Mouse (Mus musculus) embryonic facial prominence, embryonic 12.5 days (tissue): ENCODE results near the gene Foxj2. TPM values are rescaled to one million over a fixed set of nuclear protein-coding genes. Genes with fewer than 3 reads are reported as not detected.

Experiments used
- ATAC-seq: fragments of 200-750 bp; cut with Nextera tagmentation; 2 replicates; pipeline ENCODE4 v1.8.0; 2017; ENCODE audit not compliant: insufficient number of reproducible peaks, insufficient read depth, low FRiP score, low TSS enrichment
- H3K27ac ChIP-seq: fragments of 300-500 bp; sonication (generic); 2 replicates; pipeline ENCODE4 v1.5.1; 2016; ENCODE audit warnings: mild to moderate bottlenecking
- H3K27me3 ChIP-seq: fragments of 300-500 bp; sonication (generic); 2 replicates; pipeline ENCODE4 v1.6.1; 2016; ENCODE audit warnings: mild to moderate bottlenecking, moderate library complexity
- H3K36me3 ChIP-seq: fragments of 300-500 bp; sonication (generic); 2 replicates; pipeline ENCODE4 v1.6.1; 2016; ENCODE audit warnings: mild to moderate bottlenecking
- H3K4me1 ChIP-seq: fragments of 300-500 bp; sonication (generic); 2 replicates; pipeline ENCODE4 v1.6.1; 2016
- H3K4me2 ChIP-seq: fragments of 300-500 bp; sonication (generic); replicated peaks from 2 replicates; pipeline ENCODE4 v1.6.1; 2016; ENCODE audit warnings: mild to moderate bottlenecking, moderate library complexity
- H3K4me3 ChIP-seq: fragments of 300-500 bp; sonication (generic); 2 replicates; pipeline ENCODE4 v1.5.1; 2016; ENCODE audit warnings: mild to moderate bottlenecking
- H3K9ac ChIP-seq: fragments of 300-500 bp; sonication (generic); 2 replicates; pipeline ENCODE4 v1.6.1; 2016; ENCODE audit warnings: mild to moderate bottlenecking, moderate library complexity
- H3K9me3 ChIP-seq: fragments of 300-500 bp; sonication (generic); 2 replicates; pipeline ENCODE4 v1.6.1; 2016; ENCODE audit warnings: mild to moderate bottlenecking, moderate library complexity
- WGBS: fragments of 180-500 bp; shearing (Covaris S2); methylation state at CpG from one replicate; pipeline ENCODE4 v1.1.7; 2016; 5-methylcytosine and 5-hydroxymethylcytosine counted together
- polyA plus RNA-seq: library from polyadenylated mRNA; unstranded; fragments of >200 nt; fragmentation: Nextera tagmentation; extraction: Ambion mirVana; gene quantifications from 2 replicates; pipeline ENCODE4 v1.2.1, GENCODE M21; 2016

Gene Foxj2
- polyA plus RNA-seq, 1 experiment from 2014 or later: 6.7 TPM

GRCm38 (mm10) chr6:122843759-122844158 lies 24.0 kb downstream of the Foxj2 start:
- Histone ChIP-seq H3K9ac (no peak overlapping the region), H3K36me3 (peaks cover 43% of the 10 kb centered on the region), H3K4me3 (no peak overlapping the region), H3K9me3 (no peaks in the 10 kb centered on the region), H3K4me1 (no peaks in the 10 kb centered on the region), H3K27ac (no peak overlapping the region), H3K4me2 (no peak overlapping the region), H3K27me3 (no peaks in the 10 kb centered on the region)
- ATAC-seq: no peak
- WGBS: 88% methylated on average over 6 of the region's 6 CpGs

GRCm38 (mm10) chr6:122852696-122853095 lies 33.0 kb downstream of the Foxj2 start:
- Histone ChIP-seq H3K4me2 (no peak overlapping the region), H3K4me3 (no peak overlapping the region), H3K9me3 (no peaks in the 10 kb centered on the region), H3K9ac (no peak overlapping the region), H3K27me3 (no peaks in the 10 kb centered on the region), H3K36me3 (no peaks in the 10 kb centered on the region), H3K27ac (no peak overlapping the region), H3K4me1 (no peaks in the 10 kb centered on the region)
- no peak for ATAC-seq
- 75% methylated on average over 2 of the region's 2 CpGs for WGBS

GRCm38 (mm10) chr6:122854552-122854951 lies 34.8 kb downstream of the Foxj2 start:
- H3K36me3 ChIP-seq: no peaks in the 10 kb centered on the region
- no peak overlapping the region for H3K27ac ChIP-seq
- WGBS: 83% methylated on average over 12 of the region's 12 CpGs
- H3K4me3 ChIP-seq: no peak overlapping the region
- H3K27me3 ChIP-seq: no peaks in the 10 kb centered on the region
- no peak for ATAC-seq
- no peaks in the 10 kb centered on the region for H3K4me1 ChIP-seq
- no peak overlapping the region for H3K9ac ChIP-seq
- H3K4me2 ChIP-seq: no peak overlapping the region
- H3K9me3 ChIP-seq: no peaks in the 10 kb centered on the region

GRCm38 (mm10) chr6:122855955-122856354 lies 36.2 kb downstream of the Foxj2 start, which contains the start of gene C3ar1:
TSS of gene C3ar1 (minus strand) at chr6:122856161.
- H3K9me3 ChIP-seq: 0 out of 2 replicates have a peak, but pooled peaks cover 3% of the 10 kb centered on the region
- no peak within 1 kb of the TSS for H3K27ac ChIP-seq
- no peak within 1 kb of the TSS for H3K9ac ChIP-seq
- no peak within 1 kb of the TSS for H3K4me3 ChIP-seq
- no peaks in the 10 kb centered on the region for H3K4me1 ChIP-seq
- H3K27me3 ChIP-seq: no peaks in the 10 kb centered on the region
- WGBS: 81% methylated on average over 7 of the region's 7 CpGs
- no peaks in the 10 kb centered on the region for H3K36me3 ChIP-seq
- H3K4me2 ChIP-seq: no peak within 1 kb of the TSS
- no peak for ATAC-seq

GRCm38 (mm10) chr6:122862434-122862833 lies 42.7 kb downstream of the Foxj2 start:
- Histone ChIP-seq H3K27me3 (no peaks in the 10 kb centered on the region), H3K4me3 (no peak overlapping the region), H3K9ac (no peak overlapping the region), H3K27ac (no peak overlapping the region), H3K4me2 (no peak overlapping the region), H3K9me3 (peaks cover 12% of the 10 kb centered on the region; the same call in 1 of the 2 replicates), H3K36me3 (no peaks in the 10 kb centered on the region), H3K4me1 (no peaks in the 10 kb centered on the region)
- ATAC-seq: no peak
- 81% methylated on average over 6 of the region's 6 CpGs for WGBS

GRCm38 (mm10) chr6:122862871-122863270 lies 43.2 kb downstream of the Foxj2 start:
- Histone ChIP-seq H3K4me2 (no peak overlapping the region), H3K27me3 (no peaks in the 10 kb centered on the region), H3K9me3 (peaks cover 12% of the 10 kb centered on the region; the same call in 1 of the 2 replicates), H3K4me1 (no peaks in the 10 kb centered on the region), H3K27ac (no peak overlapping the region), H3K36me3 (no peaks in the 10 kb centered on the region), H3K9ac (no peak overlapping the region), H3K4me3 (no peak overlapping the region)
- no peak for ATAC-seq
- 87% methylated on average over 1 of the region's 1 CpGs for WGBS

- no peak overlapping the region for H3K9ac ChIP-seq
- H3K4me2 ChIP-seq: no peak overlapping the region
- 71% methylated on average over 4 of the region's 4 CpGs for WGBS
- H3K27ac ChIP-seq: no peak overlapping the region
- H3K9me3 ChIP-seq: no peaks in the 10 kb centered on the region
- H3K4me1 ChIP-seq: no peaks in the 10 kb centered on the region
- no peak for ATAC-seq
- no peaks in the 10 kb centered on the region for H3K36me3 ChIP-seq
- no peaks in the 10 kb centered on the region for H3K27me3 ChIP-seq
- no peak overlapping the region for H3K4me3 ChIP-seq
Observed at GRCm38 (mm10) chr6:122867914-122868313, 48.2 kb downstream of the Foxj2 start.

GRCm38 (mm10) chr6:122869846-122870245 lies 50.1 kb downstream of the Foxj2 start:
- Histone ChIP-seq H3K9ac (no peak overlapping the region), H3K9me3 (no peaks in the 10 kb centered on the region), H3K27ac (no peak overlapping the region), H3K4me1 (no peaks in the 10 kb centered on the region), H3K36me3 (no peaks in the 10 kb centered on the region), H3K27me3 (no peaks in the 10 kb centered on the region), H3K4me2 (no peak overlapping the region), H3K4me3 (no peak overlapping the region)
- WGBS: 80% methylated on average over 11 of the region's 11 CpGs
- no peak for ATAC-seq

GRCm38 (mm10) chr6:122872800-122873199 lies 53.1 kb downstream of the Foxj2 start:
- Histone ChIP-seq H3K4me3 (no peak overlapping the region), H3K27me3 (no peaks in the 10 kb centered on the region), H3K4me1 (peaks cover 4% of the 10 kb centered on the region), H3K9ac (no peak overlapping the region), H3K36me3 (no peaks in the 10 kb centered on the region), H3K4me2 (no peak overlapping the region), H3K27ac (no peak overlapping the region), H3K9me3 (no peaks in the 10 kb centered on the region)
- ATAC-seq: no peak
- 96% methylated on average over 5 of the region's 5 CpGs for WGBS

GRCm38 (mm10) chr6:122873871-122874719 lies 54.4 kb downstream of the Foxj2 start, which contains the start of gene Necap1:
TSS of gene Necap1 (plus strand) at chr6:122874474.
- no peaks in the 10 kb centered on the region for H3K27me3 ChIP-seq
- ATAC-seq: peak; percentile 93
- H3K4me1 ChIP-seq: peaks cover 4% of the 10 kb centered on the region
- H3K9me3 ChIP-seq: no peaks in the 10 kb centered on the region
- peak within 1 kb of the TSS; percentile 83 for H3K9ac ChIP-seq
- H3K4me2 ChIP-seq: peak within 1 kb of the TSS; percentile 54
- H3K36me3 ChIP-seq: 0 out of 2 replicates have a peak, but pooled peaks cover 5% of the 10 kb centered on the region
- 7% methylated on average over 43 of the region's 43 CpGs for WGBS
- peak within 1 kb of the TSS; percentile 83 for H3K27ac ChIP-seq
- H3K4me3 ChIP-seq: peak within 1 kb of the TSS; percentile 88

GRCm38 (mm10) chr6:122874720-122875389 lies 55.1 kb downstream of the Foxj2 start:
- Histone ChIP-seq H3K4me2 (peak overlapping the region; percentile 54), H3K9me3 (no peaks in the 10 kb centered on the region), H3K27me3 (no peaks in the 10 kb centered on the region), H3K4me3 (peak overlapping the region; percentile 88), H3K27ac (peak overlapping the region; percentile 83), H3K36me3 (0 out of 2 replicates have a peak, but pooled peaks cover 5% of the 10 kb centered on the region), H3K4me1 (peaks cover 4% of the 10 kb centered on the region), H3K9ac (peak overlapping the region; percentile 83)
- WGBS: under 1% methylated on average over 31 of the region's 31 CpGs
- ATAC-seq: peak; percentile 72
